Mouse (Mus musculus): ENCODE results near the gene Serpina3b.

- TF ChIP-seq CTCF (IDR thresholded peaks at IDR 0.05; ENCODE audit: low read depth, low read length), result no peak
- no peak for TF ChIP-seq EP300 (IDR thresholded peaks at IDR 0.05; ENCODE audit: insufficient read depth, low read depth, low read length)
- no peak for TF ChIP-seq POLR2A (IDR thresholded peaks at IDR 0.05; ENCODE audit: insufficient read depth, low read length)
Measured at GRCm38 (mm10) chr12:104143286-104143685, 15.5 kb downstream of the Serpina3b start.
